Mouse (Mus musculus) cerebellum, postnatal 14 days (tissue): ENCODE measurements at regions not wholly inside any gene's neighbourhood (a gene's known extent, or its start where the extent isn't known, plus 50 kb on each side); places are given as distances from the start of the nearest gene placed in this dataset.

ENCODE experiments used
- DNase-seq, 2 experiments: peaks; one replicate each; pipeline ENCODE4 v3.0.0; 2021; ENCODE audit warnings: mixed read lengths in 2 of 2

DNA sequence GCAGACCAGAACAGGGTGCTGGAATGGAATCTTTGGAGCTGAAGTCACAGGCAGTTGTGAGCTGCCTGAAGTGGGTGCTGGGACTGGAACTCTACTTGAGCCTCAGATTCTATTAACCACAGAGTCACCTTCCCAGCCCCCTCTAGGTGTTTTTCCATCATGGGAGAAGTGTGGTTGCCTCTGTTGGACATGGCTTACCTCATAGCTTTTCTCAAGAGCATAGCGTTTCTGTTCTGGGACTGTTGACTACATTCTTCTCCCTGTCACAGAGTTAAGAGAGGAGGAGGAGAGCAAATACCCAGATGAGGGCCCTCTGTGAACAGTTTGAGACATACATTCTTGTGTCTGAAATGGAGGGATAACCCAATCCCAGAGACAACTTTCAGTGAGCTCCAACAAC, 81.5 kb upstream of the Tas2r119 start:
- DNase-seq = no peak

DNA sequence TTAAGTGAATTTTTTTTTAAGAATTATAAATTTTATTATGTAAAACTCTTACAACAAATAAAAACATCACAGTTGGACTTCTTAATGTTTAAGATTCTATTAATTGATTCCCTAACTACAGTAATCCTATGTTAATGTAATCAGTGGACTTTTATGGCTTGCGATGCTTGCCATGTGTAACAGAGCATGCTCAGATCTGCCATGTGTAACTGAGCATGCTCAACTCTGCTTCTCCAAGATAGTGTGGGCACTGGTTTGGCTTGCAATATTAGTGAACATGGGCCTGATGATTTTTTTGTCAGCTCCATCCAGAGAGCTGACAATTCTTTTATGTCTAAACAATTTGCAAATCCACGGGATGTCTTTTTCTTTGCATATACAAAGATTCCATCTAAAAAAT, 66.4 kb upstream of the Tas2r119 start:
- DNase-seq = no peak
